Mouse (Mus musculus) thymus, adult 2 months (tissue): ENCODE data around the gene Lypd6b.

ENCODE experiments used
- CTCF ChIP-seq: fragments of 200-500 bp; IDR thresholded peaks from 2 replicates; pipeline ENCODE4 v1.5.1; 2012; ENCODE audit warnings: mild to moderate bottlenecking, control low read depth, low read length, moderate library complexity, borderline replicate concordance; ENCODE audit not compliant: control insufficient read depth, poor library complexity, insufficient read depth; ENCODE audit errors: extremely low read depth
- POLR2A ChIP-seq: fragments of 200-500 bp; IDR thresholded peaks from 2 replicates; pipeline ENCODE4 v1.6.1; 2012; ENCODE audit warnings: mild to moderate bottlenecking, low read length, control low read depth, moderate library complexity; ENCODE audit not compliant: control insufficient read depth, poor library complexity, insufficient read depth; ENCODE audit errors: extremely low read depth

DNA sequence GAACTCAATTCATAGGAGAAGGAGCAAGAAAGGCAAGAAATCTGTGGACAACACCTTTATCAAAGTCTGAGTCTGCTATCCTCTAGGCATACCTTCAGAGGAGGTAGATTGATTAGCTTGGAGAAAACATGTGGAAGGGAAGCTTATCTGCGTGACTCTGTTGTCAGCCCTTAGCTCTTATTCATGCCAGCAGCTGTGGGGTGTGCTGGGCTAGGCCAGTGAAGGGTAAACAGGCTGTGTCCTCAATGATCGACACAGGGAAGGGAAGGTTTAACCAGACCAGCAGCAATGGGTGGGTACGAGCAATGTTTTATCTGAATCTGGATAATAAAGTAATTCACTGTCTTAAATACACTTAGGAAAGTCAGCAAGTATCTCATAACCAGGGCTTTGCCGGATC is 208.4 kb downstream of the Lypd6b start:
- no peak for TF ChIP-seq CTCF
- no peak for TF ChIP-seq POLR2A
